Mouse (Mus musculus) neural tube, embryonic 11.5 days (tissue): ENCODE measurements around the gene Gm10840. TPM values are rescaled to one million over a fixed set of nuclear protein-coding genes. Genes with fewer than 3 reads are reported as not detected.
"Not testable (repeated sequence)": the region's sequence is repeated elsewhere in the genome, so short reads cannot be mapped to it uniquely, and the experiment has no call there.

Source experiments
- ATAC-seq: fragments of 200-750 bp; cut with Nextera tagmentation; 2 replicates; pipeline ENCODE4 v1.8.0; 2017; ENCODE audit warnings: moderate number of reproducible peaks, mild to moderate bottlenecking, moderate TSS enrichment, moderate library complexity; ENCODE audit not compliant: insufficient read depth, low FRiP score, low TSS enrichment
- DNase-seq: peaks from one replicate; pipeline ENCODE4 v3.0.0-alpha.2; 2015; ENCODE audit warnings: low spot score
- H3K27ac ChIP-seq: fragments of 300-500 bp; sonication (generic); 2 replicates; pipeline ENCODE4 v1.5.1; 2014; ENCODE audit warnings: low read depth, mild to moderate bottlenecking, low read length
- H3K27me3 ChIP-seq: fragments of 300-500 bp; sonication (generic); 2 replicates; pipeline ENCODE4 v1.6.1; 2014; ENCODE audit warnings: mild to moderate bottlenecking, low read length, mixed read lengths; ENCODE audit not compliant: control insufficient read depth, insufficient read depth
- H3K36me3 ChIP-seq: fragments of 300-500 bp; sonication (generic); 2 replicates; pipeline ENCODE4 v1.6.1; 2014; ENCODE audit warnings: mild to moderate bottlenecking, low read length, moderate library complexity, mixed read lengths; ENCODE audit not compliant: control insufficient read depth, insufficient read depth
- H3K4me1 ChIP-seq: fragments of 300-500 bp; sonication (generic); 2 replicates; pipeline ENCODE4 v1.6.1; 2014; ENCODE audit warnings: low read length, mixed read lengths; ENCODE audit not compliant: control insufficient read depth, insufficient read depth
- H3K4me2 ChIP-seq: fragments of 300-500 bp; sonication (generic); 2 replicates; pipeline ENCODE4 v1.6.1; 2014; ENCODE audit warnings: low read depth, mild to moderate bottlenecking, moderate library complexity
- H3K4me3 ChIP-seq: fragments of 300-500 bp; sonication (generic); 2 replicates; pipeline ENCODE4 v1.5.1; 2014; ENCODE audit warnings: low read depth, low read length
- H3K9ac ChIP-seq: fragments of 300-500 bp; sonication (generic); 2 replicates; pipeline ENCODE4 v1.6.1; 2014; ENCODE audit warnings: mild to moderate bottlenecking, low read length
- H3K9me3 ChIP-seq: fragments of 300-500 bp; sonication (generic); 2 replicates; pipeline ENCODE4 v1.6.1; 2016; ENCODE audit warnings: low read length; ENCODE audit not compliant: control insufficient read depth
- WGBS: fragments of 180-500 bp; shearing (Covaris S2); extraction: QIAGEN DNeasy Blood & Tissue Kit; methylation state at CpG from one replicate; pipeline ENCODE4 v1.1.7; 2014; 5-methylcytosine and 5-hydroxymethylcytosine counted together
- polyA plus RNA-seq: library from polyadenylated mRNA; unstranded; fragments of >200 nt; fragmentation: Nextera tagmentation; extraction: Ambion mirVana; gene quantifications from 2 replicates; pipeline ENCODE4 v1.2.1, GENCODE M21; 2014

Gm10840 gene
- not detected in 2 replicates for polyA plus RNA-seq

GRCm38 (mm10) chr11:106160841-106161721 lies at the start of gene Gm10840, which contains the start of gene Limd2:
Gene Gm10840 (plus strand): TSS chr11:106160850.
Gene Limd2 (minus strand): TSS chr11:106160860.
- peak within 1 kb of the TSS; percentile 94 for H3K4me2 ChIP-seq
- H3K27me3 ChIP-seq, result no peaks in the 10 kb centered on the region
- DNase-seq (no peak), ATAC-seq (0 out of 2 replicates have a peak, but pooled peaks have one; percentile 18)
- peak within 1 kb of the TSS; percentile 97 for H3K27ac ChIP-seq
- no peaks in the 10 kb centered on the region for H3K9me3 ChIP-seq
- H3K9ac ChIP-seq, result peak within 1 kb of the TSS; percentile 95
- H3K36me3 ChIP-seq, result peaks cover 12% of the 10 kb centered on the region
- H3K4me1 ChIP-seq, result peaks cover 17% of the 10 kb centered on the region
- WGBS, result 30% methylated on average over 22 of the region's 22 CpGs
- H3K4me3 ChIP-seq, result peak within 1 kb of the TSS; percentile 86

GRCm38 (mm10) chr11:106111688-106112087 lies 49.0 kb upstream of the Gm10840 start:
- no peaks in the 10 kb centered on the region for H3K36me3 ChIP-seq
- no peak overlapping the region for H3K9ac ChIP-seq
- no peak overlapping the region for H3K27ac ChIP-seq
- no peak overlapping the region for H3K4me3 ChIP-seq
- DNase-seq (no peak), ATAC-seq (no peak)
- H3K27me3 ChIP-seq, result no peaks in the 10 kb centered on the region
- no peaks in the 10 kb centered on the region for H3K9me3 ChIP-seq
- H3K4me1 ChIP-seq, result no peaks in the 10 kb centered on the region
- H3K4me2 ChIP-seq, result no peak overlapping the region

GRCm38 (mm10) chr11:106122221-106122620 lies 38.4 kb upstream of the Gm10840 start:
- no peak overlapping the region for H3K4me2 ChIP-seq
- peaks cover 2% of the 10 kb centered on the region; the same call in 1 of the 2 replicates for H3K36me3 ChIP-seq
- no peak for ATAC-seq
- H3K9ac ChIP-seq, result no peak overlapping the region
- no peak overlapping the region for H3K4me3 ChIP-seq
- H3K27ac ChIP-seq, result no peak overlapping the region
- DNase-seq, result no peak
- no peaks in the 10 kb centered on the region for H3K27me3 ChIP-seq
- 89% methylated on average over 5 of the region's 5 CpGs for whole genome bisulfite sequencing
- H3K4me1 ChIP-seq, result no peaks in the 10 kb centered on the region
- H3K9me3 ChIP-seq, result no peaks in the 10 kb centered on the region

- H3K27me3 ChIP-seq, result no peaks in the 10 kb centered on the region
- 88% methylated on average over 3 of the region's 3 CpGs for WGBS
- H3K4me2 ChIP-seq, result no peak overlapping the region
- no peak overlapping the region for H3K27ac ChIP-seq
- H3K9ac ChIP-seq, result no peak overlapping the region
- no peak for DNase-seq
- no peaks in the 10 kb centered on the region for H3K9me3 ChIP-seq
- H3K4me3 ChIP-seq, result no peak overlapping the region
- ATAC-seq, result no peak
- H3K36me3 ChIP-seq, result peaks cover 2% of the 10 kb centered on the region; the same call in 1 of the 2 replicates
- no peaks in the 10 kb centered on the region for H3K4me1 ChIP-seq
These were observed 37.9 kb upstream of the Gm10840 start for GRCm38 (mm10) chr11:106122736-106123135.

GRCm38 (mm10) chr11:106124784-106125183 lies 35.9 kb upstream of the Gm10840 start:
- no peak for ATAC-seq
- Histone ChIP-seq H3K9ac (no peak overlapping the region), H3K9me3 (no peaks in the 10 kb centered on the region), H3K27ac (no peak overlapping the region), H3K4me2 (no peak overlapping the region), H3K4me1 (no peaks in the 10 kb centered on the region), H3K36me3 (no peaks in the 10 kb centered on the region), H3K27me3 (no peaks in the 10 kb centered on the region), H3K4me3 (no peak overlapping the region)
- WGBS, result 82% methylated on average over 4 of the region's 4 CpGs
- no peak for DNase-seq

- Histone ChIP-seq H3K4me2 (no peak overlapping the region), H3K4me1 (no peaks in the 10 kb centered on the region), H3K27ac (no peak overlapping the region), H3K9me3 (no peaks in the 10 kb centered on the region), H3K4me3 (no peak overlapping the region), H3K9ac (no peak overlapping the region), H3K27me3 (no peaks in the 10 kb centered on the region), H3K36me3 (no peaks in the 10 kb centered on the region)
- WGBS, result 82% methylated on average over 1 of the region's 1 CpGs
- DNase-seq (no peak), ATAC-seq (no peak)
These were observed 34.8 kb upstream of the Gm10840 start for GRCm38 (mm10) chr11:106125827-106126226.

GRCm38 (mm10) chr11:106126727-106127373 lies 33.8 kb upstream of the Gm10840 start:
- not testable (repeated sequence) for ATAC-seq, DNase-seq, H3K4me2 ChIP-seq, H3K9ac ChIP-seq, H3K4me1 ChIP-seq, H3K36me3 ChIP-seq, H3K4me3 ChIP-seq, H3K9me3 ChIP-seq, H3K27ac ChIP-seq, H3K27me3 ChIP-seq
- WGBS, result 94% methylated on average over 4 of the region's 6 CpGs

GRCm38 (mm10) chr11:106129477-106129876 lies 31.2 kb upstream of the Gm10840 start:
- no peak overlapping the region for H3K27ac ChIP-seq
- H3K9ac ChIP-seq, result no peak overlapping the region
- no peak for ATAC-seq
- H3K27me3 ChIP-seq, result no peaks in the 10 kb centered on the region
- no peaks in the 10 kb centered on the region for H3K9me3 ChIP-seq
- H3K4me2 ChIP-seq, result no peak overlapping the region
- no peak overlapping the region for H3K4me3 ChIP-seq
- no peaks in the 10 kb centered on the region for H3K36me3 ChIP-seq
- H3K4me1 ChIP-seq, result no peaks in the 10 kb centered on the region
- WGBS, result 87% methylated on average over 1 of the region's 1 CpGs
- DNase-seq, result no peak
